Mouse (Mus musculus): Measurements from ENCODE around the gene Apex2. TPM values are rescaled to one million over a fixed set of nuclear protein-coding genes. Genes with fewer than 3 reads are reported as not detected.
"Not testable (repeated sequence)": the region's sequence is repeated elsewhere in the genome, so short reads cannot be mapped to it uniquely, and the experiment has no call there.

Gene Apex2
- polyA plus RNA-seq, 1 experiment from 2014 or later, result 27.1 TPM

DNA sequence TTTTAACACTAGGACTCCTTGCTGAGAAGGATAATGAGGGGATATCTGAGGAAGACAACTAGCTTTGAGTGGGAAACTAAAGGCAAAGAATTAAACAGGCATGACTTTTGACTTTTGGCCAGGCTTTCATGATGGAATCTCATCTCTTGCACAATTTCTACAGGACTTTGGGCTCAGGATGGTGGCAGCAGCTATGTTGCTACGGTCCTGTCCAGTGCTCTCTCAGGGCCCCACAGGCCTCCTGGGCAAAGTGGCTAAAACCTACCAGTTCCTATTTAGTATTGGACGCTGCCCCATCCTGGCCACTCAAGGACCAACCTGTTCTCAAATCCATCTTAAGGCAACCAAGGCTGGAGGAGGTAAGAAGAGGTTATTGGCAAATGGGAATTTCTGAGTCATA is 37.7 kb downstream of the Apex2 start:
- Histone ChIP-seq H3K4me1 (no peaks in the 10 kb centered on the region), H3K9me3 (no peaks in the 10 kb centered on the region), H3K27me3 (peaks cover 3% of the 10 kb centered on the region), H3K4me3 (no peak overlapping the region), H3K9ac (no peak overlapping the region), H3K36me3 (0 out of 2 replicates have a peak, but pooled peaks cover 3% of the 10 kb centered on the region), H3K27ac (no peak overlapping the region), H3K4me2 (no peak overlapping the region)
- ATAC-seq (ENCODE audit: insufficient number of reproducible peaks, insufficient read depth, low FRiP score, low TSS enrichment, low read depth), result no peak
- WGBS, result 90% methylated on average over 2 of the region's 2 CpGs

DNA sequence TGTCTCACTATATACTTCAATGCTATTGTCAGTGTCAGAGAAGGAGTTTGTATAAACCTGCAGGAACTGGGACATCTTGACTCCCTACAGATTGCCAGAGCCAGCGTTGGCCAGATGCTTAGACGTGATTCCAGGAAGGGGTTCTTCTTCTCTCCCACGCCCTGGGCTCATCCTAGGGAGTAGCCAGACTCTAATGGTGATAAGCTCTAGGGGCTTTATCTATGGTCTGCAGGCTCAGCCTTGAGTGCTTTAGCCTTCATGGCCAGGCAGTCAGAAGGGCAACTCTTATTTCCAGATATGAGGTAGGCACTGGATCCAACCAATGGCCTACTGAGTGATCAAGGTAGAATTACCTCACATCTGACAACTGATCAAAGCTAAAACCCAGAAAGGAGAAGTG is 40.0 kb downstream of the Apex2 start:
- Histone ChIP-seq H3K27ac (no peak overlapping the region), H3K9me3 (no peaks in the 10 kb centered on the region), H3K4me1 (no peaks in the 10 kb centered on the region), H3K9ac (no peak overlapping the region), H3K36me3 (0 out of 2 replicates have a peak, but pooled peaks cover 3% of the 10 kb centered on the region), H3K27me3 (peaks cover 3% of the 10 kb centered on the region), H3K4me2 (no peak overlapping the region), H3K4me3 (no peak overlapping the region)
- ATAC-seq (ENCODE audit: insufficient number of reproducible peaks, insufficient read depth, low FRiP score, low TSS enrichment, low read depth), result no peak
- 94% methylated on average over 3 of the region's 3 CpGs for WGBS

DNA sequence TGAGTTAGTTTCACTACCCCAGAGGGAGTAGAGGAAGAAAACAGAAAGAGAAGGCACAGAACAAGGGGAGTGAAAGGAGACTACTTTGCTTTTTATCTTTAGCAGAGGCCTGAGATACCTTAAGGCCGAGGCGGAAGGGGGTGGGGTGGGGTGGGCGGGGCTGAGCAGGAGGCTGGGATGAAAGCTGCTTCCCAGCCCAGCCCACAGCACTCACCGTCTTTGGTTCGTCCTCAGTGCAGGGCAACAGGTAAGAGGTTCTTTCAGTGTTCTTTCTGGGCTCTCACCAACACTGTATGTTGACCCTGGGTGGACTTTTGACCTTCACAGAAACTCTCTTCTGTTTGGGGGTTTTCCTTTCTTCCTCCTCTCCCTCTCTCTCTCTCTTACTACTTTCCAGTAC is 42.4 kb downstream of the Apex2 start, which contains the start of gene Alas2:
Alas2 (plus strand) TSS at position 137 of the 400 bp plus-strand sequence.
- peaks cover 4% of the 10 kb centered on the region for H3K27me3 ChIP-seq

DNA sequence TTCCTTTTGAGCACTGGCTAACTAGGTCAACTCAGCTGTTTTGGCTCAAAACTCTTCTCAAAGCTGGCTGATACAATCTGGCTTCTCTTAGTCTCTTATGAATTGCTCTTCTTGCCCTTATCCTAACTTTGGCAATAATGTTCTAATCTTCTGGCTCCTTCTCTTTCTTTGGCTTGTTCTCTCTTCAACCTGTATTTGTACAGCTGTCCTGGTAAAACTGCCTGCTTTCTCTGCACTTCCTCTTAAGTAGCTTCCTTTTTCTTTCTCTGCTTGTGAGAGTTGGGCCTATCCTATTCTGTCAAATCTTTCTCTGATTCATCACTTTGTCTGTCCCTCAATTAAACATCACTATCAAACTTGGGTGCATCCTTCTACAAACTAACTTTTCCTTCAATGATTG is 48.0 kb downstream of the Apex2 start:
- no peak overlapping the region for H3K9ac ChIP-seq
- H3K27me3 ChIP-seq, result peaks cover 4% of the 10 kb centered on the region; the same call in 1 of the 2 replicates
- 0 out of 2 replicates have a peak, but pooled peaks cover 3% of the 10 kb centered on the region for H3K36me3 ChIP-seq
- H3K4me3 ChIP-seq, result no peak overlapping the region
- no peak overlapping the region for H3K4me2 ChIP-seq
- H3K9me3 ChIP-seq, result no peaks in the 10 kb centered on the region
- H3K27ac ChIP-seq, result no peak overlapping the region
- ATAC-seq (ENCODE audit: insufficient number of reproducible peaks, insufficient read depth, low FRiP score, low TSS enrichment, low read depth), result no peak
- H3K4me1 ChIP-seq, result no peaks in the 10 kb centered on the region

More for the DNA sequence above, 42.4 kb downstream of the Apex2 start, which contains the start of gene Alas2:
- H3K9me3 ChIP-seq, result no peaks in the 10 kb centered on the region
- 53% methylated on average over 5 of the region's 5 CpGs for WGBS
- H3K9ac ChIP-seq, result no peak within 1 kb of the TSS
- no peak for ATAC-seq (ENCODE audit: insufficient number of reproducible peaks, insufficient read depth, low FRiP score, low TSS enrichment, low read depth)
- no peak within 1 kb of the TSS for H3K4me2 ChIP-seq
- no peak within 1 kb of the TSS for H3K27ac ChIP-seq
- H3K36me3 ChIP-seq, result 0 out of 2 replicates have a peak, but pooled peaks cover 1% of the 10 kb centered on the region
- H3K4me3 ChIP-seq, result no peak within 1 kb of the TSS
- no peaks in the 10 kb centered on the region for H3K4me1 ChIP-seq

DNA sequence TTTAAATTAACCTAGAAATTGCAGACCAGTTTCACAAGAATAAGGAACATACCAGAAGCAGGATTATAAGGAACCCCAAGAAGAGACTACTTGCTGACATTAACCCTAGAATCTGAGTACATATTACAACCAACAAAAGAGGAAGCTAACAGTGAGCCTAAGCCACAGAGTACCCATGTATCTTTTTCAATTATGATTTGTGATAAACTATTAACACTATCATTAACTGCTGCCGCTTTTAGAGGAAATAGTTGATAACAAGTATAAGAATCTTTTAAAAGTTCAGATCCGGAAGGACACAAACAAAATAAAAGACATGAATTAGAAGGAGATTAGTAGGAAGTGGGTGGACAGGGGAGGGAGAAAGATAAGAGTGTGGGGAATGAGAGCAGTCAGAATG is 49.6 kb downstream of the Apex2 start:
- 90% methylated on average over 2 of the region's 2 CpGs for WGBS
- Histone ChIP-seq H3K4me3 (no peak overlapping the region), H3K4me1 (no peaks in the 10 kb centered on the region), H3K9ac (no peak overlapping the region), H3K4me2 (no peak overlapping the region), H3K27ac (no peak overlapping the region), H3K27me3 (peaks cover 4% of the 10 kb centered on the region; the same call in 1 of the 2 replicates), H3K36me3 (0 out of 2 replicates have a peak, but pooled peaks cover 3% of the 10 kb centered on the region), H3K9me3 (no peaks in the 10 kb centered on the region)
- no peak for ATAC-seq (ENCODE audit: insufficient number of reproducible peaks, insufficient read depth, low FRiP score, low TSS enrichment, low read depth)

DNA sequence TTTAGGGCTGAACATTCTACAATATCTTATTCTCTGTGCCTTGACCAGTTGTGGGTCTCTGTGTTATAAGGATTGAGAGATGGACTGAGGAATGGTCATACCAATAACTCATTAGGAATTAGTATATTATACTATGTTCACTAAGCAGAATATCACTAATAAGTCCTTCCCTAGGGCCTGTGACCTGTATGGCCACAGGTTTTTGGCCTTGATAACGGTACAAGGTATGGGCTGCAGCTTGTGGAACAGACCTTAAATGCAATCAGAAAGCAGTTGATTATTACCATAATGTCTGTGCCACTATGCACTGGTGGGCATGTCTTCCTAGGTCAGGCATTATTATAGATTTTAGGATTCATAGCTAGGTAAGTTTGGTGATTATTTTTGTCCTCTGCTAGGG is 73.2 kb downstream of the Apex2 start:
- 80% methylated on average over 1 of the region's 1 CpGs for WGBS
- Histone ChIP-seq H3K36me3 (no peaks in the 10 kb centered on the region), H3K9ac (no peak overlapping the region), H3K9me3 (no peaks in the 10 kb centered on the region), H3K4me2 (no peak overlapping the region), H3K27me3 (no peaks in the 10 kb centered on the region), H3K4me3 (no peak overlapping the region), H3K4me1 (no peaks in the 10 kb centered on the region), H3K27ac (no peak overlapping the region)
- no peak for ATAC-seq (ENCODE audit: insufficient number of reproducible peaks, insufficient read depth, low FRiP score, low TSS enrichment, low read depth)

DNA sequence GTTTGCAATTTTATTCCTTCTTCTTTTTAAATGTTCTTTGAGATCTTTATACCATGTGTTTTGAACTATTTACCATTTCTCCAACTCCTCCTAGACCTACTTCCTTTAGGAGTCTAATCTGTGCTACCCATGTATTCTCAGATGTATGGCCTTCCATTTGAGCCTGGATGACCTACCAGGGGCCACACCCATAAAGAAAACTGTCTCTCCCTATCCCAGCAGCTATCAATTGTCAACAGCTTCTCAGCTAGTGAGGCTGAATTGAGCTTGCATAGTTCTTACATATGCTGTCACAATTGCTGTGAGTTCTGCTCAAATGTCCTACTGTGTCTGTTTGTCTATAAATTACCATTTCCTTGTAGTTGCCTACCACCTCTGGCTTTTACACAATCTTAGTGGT is 73.7 kb downstream of the Apex2 start:
- Histone ChIP-seq H3K27me3 (no peaks in the 10 kb centered on the region), H3K27ac (no peak overlapping the region), H3K9ac (no peak overlapping the region), H3K4me1 (no peaks in the 10 kb centered on the region), H3K36me3 (no peaks in the 10 kb centered on the region), H3K9me3 (no peaks in the 10 kb centered on the region), H3K4me3 (no peak overlapping the region), H3K4me2 (no peak overlapping the region)
- no peak for ATAC-seq (ENCODE audit: insufficient number of reproducible peaks, insufficient read depth, low FRiP score, low TSS enrichment, low read depth)

DNA sequence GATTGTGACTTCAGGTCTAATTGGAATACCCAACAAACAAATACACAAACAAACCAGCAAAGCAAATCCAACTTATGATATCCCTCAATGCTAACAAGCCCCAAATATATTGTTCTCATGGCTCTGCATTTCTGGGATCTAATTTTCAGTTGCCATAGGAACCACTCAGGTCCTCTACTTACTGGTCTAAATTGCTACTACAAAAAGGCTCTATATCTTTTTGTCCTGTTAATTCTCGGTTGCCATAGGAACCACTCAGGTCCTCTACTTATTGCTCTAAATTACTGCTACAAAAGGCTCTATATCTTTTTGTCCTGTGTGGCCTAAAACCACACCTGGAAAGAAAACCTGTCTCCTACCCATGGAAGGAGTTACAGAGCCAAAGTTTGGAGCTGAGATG is 75.5 kb downstream of the Apex2 start:
- 82% methylated on average over 1 of the region's 1 CpGs for whole genome bisulfite sequencing
- Histone ChIP-seq H3K4me3 (no peak overlapping the region), H3K9ac (no peak overlapping the region), H3K4me1 (no peaks in the 10 kb centered on the region), H3K9me3 (no peaks in the 10 kb centered on the region), H3K4me2 (no peak overlapping the region), H3K36me3 (no peaks in the 10 kb centered on the region), H3K27me3 (no peaks in the 10 kb centered on the region), H3K27ac (no peak overlapping the region)
- ATAC-seq (ENCODE audit: insufficient number of reproducible peaks, insufficient read depth, low FRiP score, low TSS enrichment, low read depth), result no peak

DNA sequence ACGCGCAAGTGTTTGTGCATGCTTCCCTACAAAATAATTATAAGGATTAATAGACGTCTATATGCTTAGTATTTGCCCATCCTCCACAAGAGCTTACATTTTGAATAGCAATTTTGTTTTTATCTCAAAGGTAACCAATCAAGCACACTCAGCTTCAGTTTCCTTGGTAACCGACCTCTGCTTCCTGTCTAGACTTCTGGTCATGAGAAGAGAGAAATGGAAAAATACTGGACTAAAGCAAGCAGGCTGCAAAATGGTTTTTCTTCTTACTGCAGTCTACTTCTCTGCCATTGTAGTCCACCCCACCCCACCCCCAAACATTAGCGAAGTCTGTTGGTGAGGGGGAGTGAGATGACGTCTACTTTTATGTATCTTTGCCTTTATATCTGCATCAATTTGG is 78.4 kb downstream of the Apex2 start:
- ATAC-seq (ENCODE audit: insufficient number of reproducible peaks, insufficient read depth, low FRiP score, low TSS enrichment, low read depth), result no peak
- Histone ChIP-seq H3K27me3 (no peaks in the 10 kb centered on the region), H3K9ac (no peak overlapping the region), H3K36me3 (0 out of 2 replicates have a peak, but pooled peaks cover 8% of the 10 kb centered on the region), H3K4me2 (no peak overlapping the region), H3K9me3 (no peaks in the 10 kb centered on the region), H3K4me1 (no peaks in the 10 kb centered on the region), H3K27ac (no peak overlapping the region), H3K4me3 (no peak overlapping the region)
- 72% methylated on average over 6 of the region's 6 CpGs for WGBS

DNA sequence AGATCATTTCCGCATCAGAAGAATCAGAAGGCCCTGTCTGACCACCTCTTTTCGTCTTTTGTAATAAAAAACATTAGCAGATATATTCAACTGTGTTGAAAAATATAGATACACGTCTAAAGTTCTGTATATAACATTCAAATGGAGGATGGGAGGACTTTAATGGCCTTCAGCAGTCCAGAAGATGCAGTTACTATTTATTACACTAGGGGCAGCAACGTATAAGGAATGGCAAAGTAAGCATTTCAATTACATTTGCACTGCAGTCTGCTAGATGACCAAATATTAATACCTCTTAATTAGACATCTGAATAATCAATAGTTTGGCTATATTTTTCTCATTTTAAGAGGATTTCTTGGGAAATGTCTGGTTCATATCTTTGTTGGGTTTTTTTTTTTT is 79.0 kb downstream of the Apex2 start:
- no peak overlapping the region for H3K4me2 ChIP-seq
- ATAC-seq (ENCODE audit: insufficient number of reproducible peaks, insufficient read depth, low FRiP score, low TSS enrichment, low read depth), result no peak
- H3K9me3 ChIP-seq, result no peaks in the 10 kb centered on the region
- H3K9ac ChIP-seq, result no peak overlapping the region
- WGBS, result 53% methylated on average over 4 of the region's 4 CpGs
- H3K36me3 ChIP-seq, result 0 out of 2 replicates have a peak, but pooled peaks cover 8% of the 10 kb centered on the region
- no peaks in the 10 kb centered on the region for H3K27me3 ChIP-seq
- H3K27ac ChIP-seq, result no peak overlapping the region
- no peak overlapping the region for H3K4me3 ChIP-seq
- no peaks in the 10 kb centered on the region for H3K4me1 ChIP-seq

DNA sequence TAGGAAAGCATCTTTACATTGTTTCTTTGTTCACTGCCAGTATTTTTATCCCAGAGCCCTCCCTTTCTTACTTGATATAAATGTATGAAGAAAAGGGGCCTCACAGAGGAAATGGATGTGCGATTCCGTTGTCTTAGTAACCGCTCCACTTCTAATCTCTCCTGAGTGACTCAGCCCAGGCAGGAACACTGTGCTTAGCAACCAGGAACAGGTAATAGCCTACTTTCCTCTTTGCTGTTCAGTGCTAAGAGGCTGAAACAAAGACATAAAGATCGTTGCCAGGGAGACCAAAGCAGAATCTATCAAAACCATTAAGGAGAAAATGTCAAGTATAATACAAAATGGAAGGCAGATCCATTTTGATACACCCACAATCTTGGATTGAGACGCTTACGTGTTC is 81.0 kb downstream of the Apex2 start:
- Histone ChIP-seq H3K4me2 (no peak overlapping the region), H3K9me3 (no peaks in the 10 kb centered on the region), H3K9ac (no peak overlapping the region), H3K36me3 (0 out of 2 replicates have a peak, but pooled peaks cover 8% of the 10 kb centered on the region), H3K27me3 (no peaks in the 10 kb centered on the region), H3K4me1 (no peaks in the 10 kb centered on the region), H3K27ac (no peak overlapping the region), H3K4me3 (no peak overlapping the region)
- WGBS, result 88% methylated on average over 6 of the region's 6 CpGs
- no peak for ATAC-seq (ENCODE audit: insufficient number of reproducible peaks, insufficient read depth, low FRiP score, low TSS enrichment, low read depth)

DNA sequence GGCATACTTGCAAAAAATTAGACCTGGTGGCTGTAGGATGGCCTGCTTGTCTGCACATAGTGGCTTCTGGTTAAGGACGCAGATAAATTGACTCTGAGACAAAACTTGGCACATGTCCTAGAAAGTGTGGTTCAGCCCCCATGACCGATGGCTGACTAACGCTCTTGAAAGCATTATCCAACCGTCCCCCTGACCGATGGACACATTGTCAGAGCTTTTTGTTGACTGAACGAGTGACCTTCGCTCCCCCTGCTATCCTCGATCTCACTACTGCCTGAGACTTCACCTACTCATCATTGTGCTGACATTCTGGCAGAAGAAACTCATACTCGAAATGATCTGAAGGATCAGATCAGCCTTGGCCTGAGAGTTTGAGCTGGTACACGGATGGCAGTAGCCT is 101.9 kb downstream of the Apex2 start:
- H3K4me1 ChIP-seq; H3K27me3 ChIP-seq; H3K9me3 ChIP-seq; H3K36me3 ChIP-seq; H3K9ac ChIP-seq; H3K27ac ChIP-seq; H3K4me3 ChIP-seq; H3K4me2 ChIP-seq; ATAC-seq (ENCODE audit: insufficient number of reproducible peaks, insufficient read depth, low FRiP score, low TSS enrichment, low read depth): not testable (repeated sequence)
- WGBS, result 57% methylated on average over 1 of the region's 10 CpGs

Data from embryonic facial prominence, embryonic 13.5 days (tissue).